Mouse (Mus musculus) liver, embryonic 12.5 days (tissue): ENCODE measurements around the gene Fcgr2b. TPM values are rescaled to one million over a fixed set of nuclear protein-coding genes. Genes with fewer than 3 reads are reported as not detected.
"Not testable (repeated sequence)": the region's sequence is repeated elsewhere in the genome, so short reads cannot be mapped to it uniquely, and the experiment has no call there.

Source experiments
- ATAC-seq: fragments of 200-750 bp; cut with Nextera tagmentation; 2 replicates; pipeline ENCODE4 v1.8.0; 2017; ENCODE audit warnings: moderate number of reproducible peaks, mild to moderate bottlenecking, moderate library complexity
- H3K27ac ChIP-seq: fragments of 300-500 bp; sonication (generic); 2 replicates; pipeline ENCODE4 v1.5.1; 2016; ENCODE audit warnings: mild to moderate bottlenecking
- H3K27me3 ChIP-seq: fragments of 300-500 bp; sonication (generic); replicated peaks from 2 replicates; pipeline ENCODE4 v1.6.1; 2016; ENCODE audit warnings: mild to moderate bottlenecking, moderate library complexity
- H3K36me3 ChIP-seq: fragments of 300-500 bp; sonication (generic); 2 replicates; pipeline ENCODE4 v1.6.1; 2016; ENCODE audit warnings: mild to moderate bottlenecking, moderate library complexity
- H3K4me1 ChIP-seq: fragments of 300-500 bp; sonication (generic); 2 replicates; pipeline ENCODE4 v1.6.1; 2016
- H3K4me2 ChIP-seq: fragments of 300-500 bp; sonication (generic); 2 replicates; pipeline ENCODE4 v1.6.1; 2016; ENCODE audit warnings: mild to moderate bottlenecking, moderate library complexity
- H3K4me3 ChIP-seq: fragments of 300-500 bp; sonication (generic); 2 replicates; pipeline ENCODE4 v1.5.1; 2016; ENCODE audit warnings: mild to moderate bottlenecking, moderate library complexity
- H3K9ac ChIP-seq: fragments of 300-500 bp; sonication (generic); 2 replicates; pipeline ENCODE4 v1.6.1; 2016; ENCODE audit warnings: mild to moderate bottlenecking, moderate library complexity
- H3K9me3 ChIP-seq: fragments of 300-500 bp; sonication (generic); replicated peaks from 2 replicates; pipeline ENCODE4 v1.6.1; 2016; ENCODE audit warnings: mild to moderate bottlenecking, moderate library complexity
- WGBS: fragments of 180-500 bp; shearing (Covaris S2); methylation state at CpG from one replicate; pipeline ENCODE4 v1.1.7; 2016; ENCODE audit not compliant: insufficient replicate concordance; 5-methylcytosine and 5-hydroxymethylcytosine counted together
- polyA plus RNA-seq: library from polyadenylated mRNA; unstranded; fragments of >200 nt; fragmentation: Nextera tagmentation; extraction: Ambion mirVana; gene quantifications from 2 replicates; pipeline ENCODE4 v1.2.1, GENCODE M21; 2016

The Fcgr2b gene
- polyA plus RNA-seq, 1 experiment from 2014 or later, result 1.7 TPM

GRCm38 (mm10) chr1:170975350-170975749 is 997 bp downstream of the Fcgr2b start:
- H3K27ac ChIP-seq, H3K4me1 ChIP-seq, H3K9ac ChIP-seq, H3K9me3 ChIP-seq, ATAC-seq, H3K4me2 ChIP-seq, H3K36me3 ChIP-seq, H3K4me3 ChIP-seq, H3K27me3 ChIP-seq: not testable (repeated sequence)
- 59% methylated on average over 2 of the region's 2 CpGs for WGBS

DNA sequence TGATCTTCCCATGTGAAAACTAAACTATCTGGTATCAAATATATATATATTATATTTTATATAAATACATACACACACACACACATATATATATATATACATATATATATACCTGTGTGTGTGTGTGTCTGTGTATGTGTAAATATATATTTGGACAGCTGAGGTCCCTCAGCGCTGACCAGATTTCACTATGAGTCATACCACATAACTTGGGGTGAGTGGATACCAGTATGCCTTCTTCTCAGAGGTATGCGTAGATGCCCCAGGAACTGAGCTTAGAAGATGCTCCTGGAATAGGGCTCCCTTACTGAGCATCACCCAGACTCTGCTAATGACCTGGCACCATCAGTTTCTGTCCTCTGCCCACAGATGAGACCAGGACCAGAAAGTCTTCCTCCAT is 1.6 kb downstream of the Fcgr2b start:
- Histone ChIP-seq H3K27ac (no peak overlapping the region), H3K4me2 (no peak overlapping the region), H3K27me3 (0 out of 2 replicates have a peak, but pooled peaks cover 3% of the 10 kb centered on the region), H3K9ac (no peak overlapping the region), H3K9me3 (no peaks in the 10 kb centered on the region), H3K4me1 (no peaks in the 10 kb centered on the region), H3K36me3 (no peaks in the 10 kb centered on the region), H3K4me3 (no peak overlapping the region)
- ATAC-seq, result no peak
- WGBS, result 84% methylated on average over 2 of the region's 2 CpGs

DNA sequence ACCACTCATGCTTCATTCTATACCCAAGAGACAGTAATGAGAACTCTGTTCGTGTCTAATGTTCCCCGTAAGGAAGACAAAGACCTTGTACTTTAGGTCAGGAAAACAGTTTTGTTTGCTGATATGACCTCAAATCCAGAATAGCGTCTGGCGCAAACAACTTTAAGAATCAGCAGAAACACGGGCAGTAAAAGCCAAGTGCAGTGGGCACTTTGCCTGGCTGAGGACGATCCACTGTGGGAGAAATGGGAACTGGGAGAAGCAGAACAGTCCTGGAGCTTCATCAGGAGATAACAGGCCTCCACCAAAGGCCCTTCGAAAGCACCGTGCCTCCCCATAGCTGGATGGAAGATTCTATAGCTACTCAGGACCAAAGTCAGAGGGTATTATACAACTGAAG is 2.2 kb downstream of the Fcgr2b start:
- no peaks in the 10 kb centered on the region for H3K36me3 ChIP-seq
- H3K9ac ChIP-seq, result no peak overlapping the region
- no peak overlapping the region for H3K27ac ChIP-seq
- no peak overlapping the region for H3K4me2 ChIP-seq
- no peaks in the 10 kb centered on the region for H3K4me1 ChIP-seq
- no peak for ATAC-seq
- H3K27me3 ChIP-seq, result 0 out of 2 replicates have a peak, but pooled peaks cover 3% of the 10 kb centered on the region
- 64% methylated on average over 8 of the region's 8 CpGs for WGBS
- no peak overlapping the region for H3K4me3 ChIP-seq
- no peaks in the 10 kb centered on the region for H3K9me3 ChIP-seq

DNA sequence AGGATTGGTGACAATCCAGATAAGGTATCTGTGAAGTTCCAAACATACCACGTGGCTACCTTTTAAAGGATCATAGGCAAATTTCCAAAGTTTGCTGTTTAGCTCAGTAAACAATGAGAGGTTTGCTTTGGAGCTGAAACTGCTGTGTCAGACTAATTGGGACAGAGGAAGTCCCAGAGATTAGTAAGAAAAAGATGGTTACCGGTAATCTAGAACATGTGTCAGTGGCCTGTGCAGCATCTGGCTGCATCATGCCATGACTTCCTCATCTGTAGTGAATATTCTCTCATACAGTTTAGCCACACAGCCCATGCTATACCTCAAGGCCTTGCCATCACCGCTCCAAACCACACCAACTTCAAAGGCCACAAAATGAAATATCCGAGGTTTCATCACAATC is 3.4 kb downstream of the Fcgr2b start:
- no peak overlapping the region for H3K9ac ChIP-seq
- no peak overlapping the region for H3K4me2 ChIP-seq
- no peak for ATAC-seq
- H3K9me3 ChIP-seq, result no peaks in the 10 kb centered on the region
- no peaks in the 10 kb centered on the region for H3K36me3 ChIP-seq
- WGBS, result 46% methylated on average over 4 of the region's 4 CpGs
- no peak overlapping the region for H3K27ac ChIP-seq
- H3K27me3 ChIP-seq, result no peaks in the 10 kb centered on the region
- H3K4me1 ChIP-seq, result no peaks in the 10 kb centered on the region
- no peak overlapping the region for H3K4me3 ChIP-seq

DNA sequence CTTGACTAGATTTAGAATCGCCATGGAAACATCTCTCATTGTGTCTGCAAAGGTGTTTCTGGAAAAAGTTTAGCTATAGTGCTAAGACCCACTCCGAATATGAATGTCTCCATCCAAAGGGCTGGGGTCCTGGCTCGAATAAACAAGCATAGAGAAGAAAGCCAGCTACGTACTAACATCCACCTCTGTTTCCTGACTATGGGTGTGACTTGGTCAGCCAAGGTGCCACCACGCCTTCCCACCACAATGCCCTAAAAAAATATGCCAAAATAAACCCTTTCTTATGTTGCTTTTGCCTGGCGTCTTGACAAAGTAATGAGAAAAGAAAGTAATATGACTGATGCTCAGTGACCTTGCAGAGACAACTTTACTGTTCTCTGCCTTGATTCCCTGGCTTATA is 3.9 kb downstream of the Fcgr2b start:
- no peak overlapping the region for H3K4me3 ChIP-seq
- no peak overlapping the region for H3K9ac ChIP-seq
- H3K27ac ChIP-seq, result no peak overlapping the region
- no peak overlapping the region for H3K4me2 ChIP-seq
- no peaks in the 10 kb centered on the region for H3K27me3 ChIP-seq
- WGBS, result 59% methylated on average over 6 of the region's 6 CpGs
- no peak for ATAC-seq
- H3K4me1 ChIP-seq, result no peaks in the 10 kb centered on the region
- H3K9me3 ChIP-seq, result no peaks in the 10 kb centered on the region
- no peaks in the 10 kb centered on the region for H3K36me3 ChIP-seq

- Histone ChIP-seq H3K9ac (no peak overlapping the region), H3K4me1 (no peaks in the 10 kb centered on the region), H3K27me3 (no peaks in the 10 kb centered on the region), H3K4me2 (no peak overlapping the region), H3K9me3 (no peaks in the 10 kb centered on the region), H3K27ac (no peak overlapping the region), H3K4me3 (no peak overlapping the region), H3K36me3 (no peaks in the 10 kb centered on the region)
- ATAC-seq, result no peak
- WGBS, result 50% methylated on average over 1 of the region's 1 CpGs
These were observed 7.8 kb downstream of the Fcgr2b start for GRCm38 (mm10) chr1:170968576-170968975.

DNA sequence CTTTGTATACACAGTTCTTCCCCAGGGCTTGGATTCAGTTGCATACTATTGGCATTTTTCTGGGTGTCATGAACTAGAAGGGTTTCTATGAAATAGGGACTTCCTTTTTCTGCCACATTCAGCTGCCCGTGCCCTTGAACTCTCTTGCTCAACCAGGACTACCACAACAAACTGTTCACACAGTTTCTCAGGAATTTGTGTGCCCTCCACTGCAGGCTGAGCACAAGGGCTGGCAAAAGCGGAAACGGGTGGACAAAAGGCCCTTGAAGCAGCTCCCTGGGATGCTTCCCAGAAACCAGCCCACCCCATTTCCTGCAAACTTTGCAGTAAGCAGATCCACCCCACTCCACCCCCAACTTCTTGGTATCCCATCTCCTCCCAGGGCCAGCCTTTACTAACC is 8.8 kb downstream of the Fcgr2b start:
- no peak overlapping the region for H3K4me2 ChIP-seq
- no peaks in the 10 kb centered on the region for H3K27me3 ChIP-seq
- peaks cover 4% of the 10 kb centered on the region; the same call in 1 of the 2 replicates for H3K4me1 ChIP-seq
- H3K4me3 ChIP-seq, result no peak overlapping the region
- H3K9ac ChIP-seq, result no peak overlapping the region
- H3K27ac ChIP-seq, result no peak overlapping the region
- WGBS, result 62% methylated on average over 3 of the region's 3 CpGs
- H3K36me3 ChIP-seq, result no peaks in the 10 kb centered on the region
- no peak for ATAC-seq
- no peaks in the 10 kb centered on the region for H3K9me3 ChIP-seq

- Histone ChIP-seq H3K4me3 (no peak overlapping the region), H3K27me3 (no peaks in the 10 kb centered on the region), H3K4me1 (peaks cover 12% of the 10 kb centered on the region), H3K9me3 (no peaks in the 10 kb centered on the region), H3K9ac (no peak overlapping the region), H3K27ac (no peak overlapping the region), H3K4me2 (no peak overlapping the region), H3K36me3 (no peaks in the 10 kb centered on the region)
- no peak for ATAC-seq
- WGBS, result 69% methylated on average over 7 of the region's 7 CpGs
These were observed 13.3 kb downstream of the Fcgr2b start for GRCm38 (mm10) chr1:170963087-170963486.

- Histone ChIP-seq H3K4me3 (no peak overlapping the region), H3K27me3 (no peaks in the 10 kb centered on the region), H3K27ac (no peak overlapping the region), H3K4me2 (no peak overlapping the region), H3K9ac (no peak overlapping the region), H3K4me1 (peaks cover 12% of the 10 kb centered on the region), H3K9me3 (no peaks in the 10 kb centered on the region), H3K36me3 (no peaks in the 10 kb centered on the region)
- 39% methylated on average over 2 of the region's 2 CpGs for WGBS
- ATAC-seq, result no peak
These were observed 14.0 kb downstream of the Fcgr2b start for GRCm38 (mm10) chr1:170962301-170962700.

DNA sequence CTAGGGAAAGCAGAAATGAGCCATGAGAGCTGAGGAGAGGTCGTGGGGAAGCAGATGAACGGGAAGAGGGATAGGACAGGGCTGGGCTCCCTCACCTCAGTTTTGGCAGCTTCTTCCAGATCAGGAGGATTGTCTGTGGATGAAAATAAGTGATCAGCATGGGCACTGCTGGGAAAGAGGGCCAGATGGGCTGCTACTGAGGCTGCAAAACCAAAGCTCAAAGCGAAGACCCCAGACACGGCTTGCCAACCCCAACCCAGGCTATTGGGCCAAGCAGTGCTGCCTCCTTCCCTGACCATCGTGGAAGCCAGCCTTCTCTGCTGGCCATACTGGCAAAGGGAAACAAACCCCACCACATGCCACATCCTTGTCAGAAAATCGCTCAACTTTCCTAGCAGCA is 15.2 kb downstream of the Fcgr2b start:
- 57% methylated on average over 6 of the region's 6 CpGs for WGBS
- no peak for ATAC-seq
- H3K4me3 ChIP-seq, result no peak overlapping the region
- no peaks in the 10 kb centered on the region for H3K36me3 ChIP-seq
- H3K9me3 ChIP-seq, result no peaks in the 10 kb centered on the region
- H3K9ac ChIP-seq, result no peak overlapping the region
- H3K4me2 ChIP-seq, result no peak overlapping the region
- H3K27ac ChIP-seq, result no peak overlapping the region
- H3K27me3 ChIP-seq, result no peaks in the 10 kb centered on the region
- H3K4me1 ChIP-seq, result peaks cover 12% of the 10 kb centered on the region

- H3K4me1 ChIP-seq, result peaks cover 12% of the 10 kb centered on the region
- no peaks in the 10 kb centered on the region for H3K36me3 ChIP-seq
- WGBS, result 39% methylated on average over 2 of the region's 2 CpGs
- no peak overlapping the region for H3K4me2 ChIP-seq
- no peaks in the 10 kb centered on the region for H3K27me3 ChIP-seq
- H3K9me3 ChIP-seq, result no peaks in the 10 kb centered on the region
- no peak for ATAC-seq
- no peak overlapping the region for H3K9ac ChIP-seq
- H3K4me3 ChIP-seq, result no peak overlapping the region
- no peak overlapping the region for H3K27ac ChIP-seq
These were observed 16.6 kb downstream of the Fcgr2b start for GRCm38 (mm10) chr1:170959791-170960190.

DNA sequence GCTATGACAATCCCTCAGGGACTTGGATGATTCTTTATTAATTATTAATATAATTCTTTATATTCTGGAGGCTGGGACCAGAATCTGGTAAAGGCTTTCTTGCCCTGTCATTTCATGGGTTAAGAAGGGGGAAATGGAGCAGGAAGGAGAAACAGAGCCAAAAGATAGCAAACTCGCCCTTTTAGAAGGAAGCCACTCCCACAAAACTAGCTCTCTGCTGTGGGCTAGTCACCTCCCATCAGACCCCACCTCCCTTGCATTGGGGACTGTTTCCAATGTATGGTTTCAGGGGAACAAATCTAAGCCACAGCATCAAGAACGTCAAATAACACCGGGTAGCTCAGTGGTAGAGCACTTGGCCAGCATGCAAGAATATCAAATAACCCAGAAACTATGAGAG is 18.1 kb downstream of the Fcgr2b start:
- WGBS, result 35% methylated on average over 3 of the region's 3 CpGs
- Histone ChIP-seq H3K4me1 (peaks cover 14% of the 10 kb centered on the region), H3K4me2 (no peak overlapping the region), H3K9ac (no peak overlapping the region), H3K9me3 (no peaks in the 10 kb centered on the region), H3K27me3 (no peaks in the 10 kb centered on the region), H3K4me3 (no peak overlapping the region), H3K36me3 (no peaks in the 10 kb centered on the region), H3K27ac (no peak overlapping the region)
- ATAC-seq, result no peak

GRCm38 (mm10) chr1:170953192-170953591 is 23.2 kb downstream of the Fcgr2b start:
- no peaks in the 10 kb centered on the region for H3K36me3 ChIP-seq
- no peak for ATAC-seq
- no peak overlapping the region for H3K4me2 ChIP-seq
- no peak overlapping the region; the same call in 1 of the 2 replicates for H3K27ac ChIP-seq
- no peak overlapping the region for H3K9ac ChIP-seq
- no peaks in the 10 kb centered on the region for H3K27me3 ChIP-seq
- H3K4me1 ChIP-seq, result peaks cover 17% of the 10 kb centered on the region
- 63% methylated on average over 2 of the region's 2 CpGs for WGBS
- no peak overlapping the region for H3K4me3 ChIP-seq
- no peaks in the 10 kb centered on the region for H3K9me3 ChIP-seq
